Mouse (Mus musculus): Measurements from ENCODE around the gene Tnpo1.

DNA sequence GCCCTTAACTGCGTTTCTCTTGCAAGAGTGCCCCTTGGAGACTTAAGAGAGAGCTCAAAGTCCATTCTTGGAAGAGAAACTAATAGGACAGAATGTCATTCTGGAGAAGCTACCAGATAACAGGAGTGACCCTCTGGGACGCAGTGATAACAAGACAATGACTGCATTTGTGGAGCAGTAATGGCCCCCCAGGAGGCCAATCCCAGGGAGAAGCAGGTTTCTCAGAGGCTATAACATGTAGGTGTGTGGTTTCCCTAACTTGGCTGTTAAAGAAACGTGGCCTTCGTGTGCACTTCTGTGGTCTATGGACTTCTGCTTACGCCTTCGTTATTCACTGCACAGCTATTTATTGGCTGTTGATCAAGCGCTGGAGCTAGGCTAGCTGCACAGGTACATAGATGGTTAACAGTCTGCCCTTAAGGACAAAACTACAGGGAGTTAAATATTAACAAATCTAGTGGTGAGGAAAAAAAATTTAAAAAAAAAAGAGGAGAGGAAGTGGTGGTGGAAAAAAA, 15.7 kb upstream of the Tnpo1 start:
- no peak for TF ChIP-seq POLR2A (IDR thresholded peaks at IDR 0.05; ENCODE audit: borderline replicate concordance, extremely low read depth, insufficient read depth, insufficient read length, poor library complexity, severe bottlenecking)
- TF ChIP-seq CTCF (IDR thresholded peaks at IDR 0.05; ENCODE audit: borderline replicate concordance, extremely low read depth, insufficient read depth, insufficient read length) = no peak
